Mouse (Mus musculus) fibroblast of lung, adult 2 months (primary cell): ENCODE results near the gene Trim67.

ENCODE experiments used
- DNase-seq: peaks from one replicate; pipeline ENCODE4 v3.0.0-alpha.2; 2011; ENCODE audit warnings: low read depth

Gene Trim67

GRCm38 (mm10) chr8:124878141-124878540 is 85.2 kb downstream of the Trim67 start:
- DNase-seq: no peak

DNA sequence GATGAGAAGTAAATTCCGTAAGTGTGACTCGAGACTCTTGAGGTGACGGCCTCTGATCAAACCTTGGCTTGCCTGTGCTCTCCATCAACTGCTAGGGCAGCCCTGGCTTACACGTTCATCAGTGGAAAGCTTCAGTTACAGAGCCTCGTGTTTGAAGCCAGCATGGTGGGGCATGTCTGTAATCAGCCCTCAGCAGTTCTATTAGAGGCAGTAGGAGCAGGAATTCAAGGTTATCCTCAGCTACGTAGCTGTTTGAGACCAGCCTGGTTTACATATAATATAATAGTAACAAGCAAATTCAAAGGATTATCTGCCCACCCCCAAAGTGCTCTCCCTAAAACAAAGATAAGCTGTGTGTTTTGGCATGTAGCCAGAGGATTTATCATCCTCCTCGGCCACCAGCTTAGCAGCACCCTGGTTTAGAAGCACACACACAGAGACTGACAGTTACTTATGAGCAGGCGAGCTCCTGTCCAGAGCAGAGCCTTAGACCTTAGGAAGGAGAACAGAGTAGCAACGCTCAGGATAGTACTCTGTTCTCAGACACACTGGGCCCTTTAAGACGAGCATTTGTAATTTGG is 86.1 kb downstream of the Trim67 start:
- DNase-seq: no peak
